ENCODE assay signal across 26 mouse cellular contexts in genomic region chr7:131951131-131951530, GRCm38 (mm10). TPM values are rescaled to one million over a fixed set of nuclear protein-coding genes. Genes with fewer than 3 reads are reported as not detected.
"Had no signal": no experiment of that assay in that cellular context is flagged by ENCODE, and none has a peak within 500 bp of the region (broad histone marks: within the 10 kb centered on the region; RNA-seq: fewer than 3 reads in every experiment).

No protein-coding gene starts in this region.

- DNase-seq: lung, adult 18-20 months; lung, embryonic 14.5 days; lung, postnatal 10 days; lung, postnatal 4 days; retina, postnatal 1 day; right cerebral cortex, adult 18-20 months; right cerebral cortex, postnatal 25 days; right cerebral cortex, postnatal 4 days; spleen, adult 18-20 months; thymus, adult 18-20 months; thymus, postnatal 14 days; thymus, postnatal 36 days had no signal

- H3K4me3 ChIP-seq: midbrain, embryonic 10.5 days; midbrain, embryonic 13.5 days; myocyte; neural tube, embryonic 13.5 days; neural tube, embryonic 15.5 days had no signal

- ATAC-seq: midbrain, embryonic 13.5 days; midbrain, embryonic 16.5 days had no signal

- H3K27ac ChIP-seq: midbrain, embryonic 10.5 days; midbrain, embryonic 13.5 days; neural tube, embryonic 13.5 days; neural tube, embryonic 15.5 days had no signal

RNA-seq across cellular contexts. Expression of gene Gpr26, which starts 15.1 kb away (rescaled TPM):
- total RNA-seq: megakaryocyte, adult 5-6 weeks; megakaryocyte-erythroid progenitor cell, adult 5-6 weeks had no signal
- polyA plus RNA-seq: liver, embryonic 16.5 days; lung, embryonic 14.5 days; lung, embryonic 16.5 days; myocyte; small intestine, adult 2 months; stomach, embryonic 14.5 days; stomach, embryonic 16.5 days; thymus, postnatal 0 days had no signal
